ENCODE assay signal across 14 mouse cellular contexts in genomic region chr12:58901931-58902330, GRCm38 (mm10).
"Had no signal": no experiment of that assay in that cellular context is flagged by ENCODE, and none has a peak within 500 bp of the region (broad histone marks: within the 10 kb centered on the region; RNA-seq: fewer than 3 reads in every experiment).

No protein-coding gene starts in this region.

- H3K9me3 ChIP-seq: limb, embryonic 10.5 days; liver, embryonic 13.5 days; midbrain, embryonic 13.5 days; neural tube, embryonic 13.5 days had no signal

- H3K4me3 ChIP-seq: left cerebral cortex, adult 2 months; limb, embryonic 10.5 days; liver, embryonic 13.5 days; midbrain, embryonic 13.5 days; neural tube, embryonic 13.5 days had no signal

- H3K27ac ChIP-seq: left cerebral cortex, adult 2 months; limb, embryonic 10.5 days; liver, embryonic 13.5 days; midbrain, embryonic 13.5 days; neural tube, embryonic 13.5 days had no signal

- H3K9ac ChIP-seq: liver, embryonic 13.5 days; liver, postnatal 0 days; midbrain, embryonic 13.5 days; neural tube, embryonic 13.5 days had no signal

- H3K4me2 ChIP-seq: liver, embryonic 13.5 days; midbrain, embryonic 13.5 days; neural tube, embryonic 13.5 days had no signal

- DNase-seq: kidney, adult 18-20 months; kidney, postnatal 14 days; liver, embryonic 13.5 days; liver, postnatal 0 days; lung, postnatal 14 days; retina, postnatal 1 day; right cerebral cortex, postnatal 4 days; spleen, adult 18-20 months; thymus, adult 18-20 months; thymus, postnatal 14 days had no signal

- H3K27me3 ChIP-seq: liver, embryonic 13.5 days; midbrain, embryonic 13.5 days; neural tube, embryonic 13.5 days had no signal

- H3K4me1 ChIP-seq: limb, embryonic 10.5 days; liver, embryonic 13.5 days; midbrain, embryonic 13.5 days; neural tube, embryonic 13.5 days had no signal

- ATAC-seq: liver, postnatal 0 days; midbrain, embryonic 13.5 days had no signal

- H3K36me3 ChIP-seq: limb, embryonic 10.5 days; liver, embryonic 13.5 days; midbrain, embryonic 13.5 days; neural tube, embryonic 13.5 days had no signal
